Mouse (Mus musculus) small intestine, adult 2 months (tissue): ENCODE results near the gene Hs6st3. TPM values are rescaled to one million over a fixed set of nuclear protein-coding genes. Genes with fewer than 3 reads are reported as not detected.

ENCODE experiments used
- H3K27ac ChIP-seq: fragments of 200-500 bp; 2 replicates; pipeline ENCODE4 v1.5.1; 2012; ENCODE audit warnings: low read depth, low read length, control low read depth, inconsistent platforms; ENCODE audit not compliant: insufficient read depth
- H3K27me3 ChIP-seq: fragments of 200-500 bp; 2 replicates; pipeline ENCODE4 v1.6.1; 2012; ENCODE audit warnings: mild to moderate bottlenecking, moderate library complexity, low read length, inconsistent platforms; ENCODE audit not compliant: control insufficient read depth, insufficient read depth
- H3K36me3 ChIP-seq: fragments of 200-500 bp; 2 replicates; pipeline ENCODE4 v1.6.1; 2012; ENCODE audit warnings: mild to moderate bottlenecking, low read length, control low read depth, inconsistent platforms; ENCODE audit not compliant: control insufficient read depth, insufficient read depth
- H3K4me1 ChIP-seq: fragments of 200-500 bp; 2 replicates; pipeline ENCODE4 v1.6.1; 2012; ENCODE audit warnings: low read length, inconsistent platforms, mixed read lengths; ENCODE audit not compliant: control insufficient read depth, insufficient read depth, insufficient read length
- H3K4me3 ChIP-seq: fragments of 200-500 bp; 2 replicates; pipeline ENCODE4 v1.5.1; 2012; ENCODE audit warnings: low read depth, mild to moderate bottlenecking, control low read depth, inconsistent platforms, low read length, moderate library complexity
- CTCF ChIP-seq: fragments of 200-500 bp; IDR thresholded peaks from 2 replicates; pipeline ENCODE4 v1.5.1; 2012; ENCODE audit warnings: low read depth, mild to moderate bottlenecking, control low read depth, inconsistent platforms, low read length, moderate library complexity, mixed read lengths; ENCODE audit not compliant: insufficient replicate concordance, insufficient read length; ENCODE audit errors: extremely low read depth
- POLR2A ChIP-seq: fragments of 200-500 bp; IDR thresholded peaks from 2 replicates; pipeline ENCODE4 v1.6.1; 2012; ENCODE audit warnings: low read depth, mild to moderate bottlenecking, control low read depth, inconsistent platforms, low read length, moderate library complexity
- WGBS: fragments of 180-500 bp; shearing (Covaris S2); methylation state at CpG from one replicate; pipeline ENCODE4 v1.1.7; 2018; 5-methylcytosine and 5-hydroxymethylcytosine counted together
- polyA plus RNA-seq: library from polyadenylated mRNA; depleted of rRNA; stranded (reverse); fragments of >200 nt; gene quantifications from 2 replicates; pipeline ENCODE4 v1.2.3, GENCODE M21; 2012

Gene Hs6st3
- polyA plus RNA-seq, 1 experiment, result not detected

- H3K4me1 ChIP-seq, result no peaks in the 10 kb centered on the region
- H3K27ac ChIP-seq, result no peak overlapping the region
- no peaks in the 10 kb centered on the region for H3K36me3 ChIP-seq
- WGBS, result 77% methylated on average over 9 of the region's 9 CpGs
- no peak for TF ChIP-seq POLR2A
- no peak for TF ChIP-seq CTCF
- H3K27me3 ChIP-seq, result no peaks in the 10 kb centered on the region
- no peak overlapping the region for H3K4me3 ChIP-seq
Observed at GRCm38 (mm10) chr14:119476582-119476981, 338.4 kb downstream of the Hs6st3 start.

DNA sequence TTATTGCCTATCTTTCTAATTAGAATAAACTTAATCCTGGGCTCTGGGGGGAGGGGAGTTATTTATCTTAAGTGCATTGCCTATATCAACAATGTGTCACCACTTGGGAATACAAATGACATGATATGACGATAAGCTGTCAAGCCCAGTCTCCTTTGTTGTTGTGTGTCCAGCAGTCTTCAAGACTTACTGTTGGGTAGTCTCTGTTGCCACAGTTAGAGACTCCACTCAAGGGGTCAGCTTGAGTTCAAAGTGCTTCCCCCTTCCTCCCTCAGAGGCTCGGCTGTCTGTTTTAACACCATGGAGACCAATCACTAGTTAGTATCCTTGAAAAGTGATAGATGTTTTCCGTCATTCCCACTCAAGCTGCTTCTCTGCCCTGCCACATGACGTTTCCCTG lies 339.7 kb downstream of the Hs6st3 start:
- no peaks in the 10 kb centered on the region for H3K4me1 ChIP-seq
- no peak overlapping the region for H3K27ac ChIP-seq
- WGBS, result 52% methylated on average over 4 of the region's 4 CpGs
- H3K27me3 ChIP-seq, result no peaks in the 10 kb centered on the region
- TF ChIP-seq CTCF, result no peak
- no peak for TF ChIP-seq POLR2A
- H3K36me3 ChIP-seq, result no peaks in the 10 kb centered on the region
- no peak overlapping the region for H3K4me3 ChIP-seq

GRCm38 (mm10) chr14:119488978-119489703 lies 351.0 kb downstream of the Hs6st3 start:
- Histone ChIP-seq H3K27me3 (no peaks in the 10 kb centered on the region), H3K4me1 (no peaks in the 10 kb centered on the region), H3K4me3 (no peak overlapping the region), H3K36me3 (no peaks in the 10 kb centered on the region), H3K27ac (no peak overlapping the region)
- 73% methylated on average over 5 of the region's 5 CpGs for WGBS
- TF ChIP-seq CTCF (no peak), POLR2A (no peak)

- Histone ChIP-seq H3K36me3 (no peaks in the 10 kb centered on the region), H3K27me3 (no peaks in the 10 kb centered on the region), H3K4me1 (no peaks in the 10 kb centered on the region), H3K27ac (no peak overlapping the region), H3K4me3 (no peak overlapping the region)
- no peak for TF ChIP-seq CTCF
- TF ChIP-seq POLR2A, result no peak
- 70% methylated on average over 5 of the region's 5 CpGs for WGBS
Observed at GRCm38 (mm10) chr14:119520632-119521031, 382.5 kb downstream of the Hs6st3 start.

GRCm38 (mm10) chr14:119521056-119521455 lies 382.9 kb downstream of the Hs6st3 start:
- 82% methylated on average over 1 of the region's 1 CpGs for WGBS
- Histone ChIP-seq H3K27ac (no peak overlapping the region), H3K36me3 (no peaks in the 10 kb centered on the region), H3K4me1 (no peaks in the 10 kb centered on the region), H3K4me3 (no peak overlapping the region), H3K27me3 (no peaks in the 10 kb centered on the region)
- TF ChIP-seq CTCF (no peak), POLR2A (no peak)

- TF ChIP-seq POLR2A (no peak), CTCF (no peak)
- Histone ChIP-seq H3K4me3 (no peak overlapping the region), H3K27me3 (no peaks in the 10 kb centered on the region), H3K4me1 (no peaks in the 10 kb centered on the region), H3K36me3 (no peaks in the 10 kb centered on the region), H3K27ac (no peak overlapping the region)
- 81% methylated on average over 13 of the region's 13 CpGs for WGBS
Observed at GRCm38 (mm10) chr14:119532889-119533546, 394.9 kb downstream of the Hs6st3 start.

GRCm38 (mm10) chr14:119540505-119540904 lies 402.4 kb downstream of the Hs6st3 start:
- H3K27me3 ChIP-seq, result no peaks in the 10 kb centered on the region
- H3K4me3 ChIP-seq, result no peak overlapping the region
- 83% methylated on average over 5 of the region's 5 CpGs for WGBS
- no peaks in the 10 kb centered on the region for H3K36me3 ChIP-seq
- no peak overlapping the region for H3K27ac ChIP-seq
- TF ChIP-seq POLR2A (no peak), CTCF (no peak)
- H3K4me1 ChIP-seq, result no peaks in the 10 kb centered on the region
